Mouse (Mus musculus): ENCODE results near the gene Chd2. TPM values are rescaled to one million over a fixed set of nuclear protein-coding genes. Genes with fewer than 3 reads are reported as not detected.

The Chd2 gene
- polyA plus RNA-seq, 1 experiment from 2014 or later, result 41.6 TPM

- peaks cover 30% of the 10 kb centered on the region for H3K4me1 ChIP-seq (replicated peaks; ENCODE audit: insufficient read depth, low read length)
Observed at GRCm38 (mm10) chr7:73400051-73400916, 141.3 kb downstream of the Chd2 start.

GRCm38 (mm10) chr7:73399501-73400044, 142.1 kb downstream of the Chd2 start:
- ATAC-seq (replicated peaks; ENCODE audit: low FRiP score, low read depth) (peak; percentile 50), DNase-seq (ENCODE audit: low spot score) (peak; percentile 90)
- peak overlapping the region; percentile 26; the same call in 1 of the 2 replicates for H3K27ac ChIP-seq
- 2% methylated on average over 19 of the region's 19 CpGs for WGBS
- peak; percentile 90 for TF ChIP-seq CTCF (IDR thresholded peaks at IDR 0.05; ENCODE audit: low read depth)
- H3K4me1 ChIP-seq (replicated peaks; ENCODE audit: insufficient read depth, low read length), result peaks cover 30% of the 10 kb centered on the region
- H3K9ac ChIP-seq (ENCODE audit: low read depth, low read length), result no peak overlapping the region
- peak overlapping the region; percentile 54 for H3K4me2 ChIP-seq (ENCODE audit: low read length)
- no peaks in the 10 kb centered on the region for H3K36me3 ChIP-seq (ENCODE audit: insufficient read depth, low read length)
- peak overlapping the region; percentile 23 for H3K4me3 ChIP-seq (replicated peaks; ENCODE audit: low read depth, low read length)
- H3K9me3 ChIP-seq (replicated peaks; ENCODE audit: low read length), result no peaks in the 10 kb centered on the region
- no peaks in the 10 kb centered on the region for H3K27me3 ChIP-seq (ENCODE audit: insufficient read depth, low read length)

More at GRCm38 (mm10) chr7:73400051-73400916, 141.3 kb downstream of the Chd2 start:
- DNase-seq (ENCODE audit: low spot score), result peak; percentile 89
- no peak for TF ChIP-seq CTCF (IDR thresholded peaks at IDR 0.05; ENCODE audit: low read depth)
- WGBS, result 18% methylated on average over 20 of the region's 20 CpGs
- peak overlapping the region; percentile 54 for H3K4me2 ChIP-seq (ENCODE audit: low read length)
- no peaks in the 10 kb centered on the region for H3K36me3 ChIP-seq (ENCODE audit: insufficient read depth, low read length)
- H3K9ac ChIP-seq (ENCODE audit: low read depth, low read length), result no peak overlapping the region
- ATAC-seq (replicated peaks; ENCODE audit: low FRiP score, low read depth), result peak; percentile 52
- H3K27me3 ChIP-seq (ENCODE audit: insufficient read depth, low read length), result no peaks in the 10 kb centered on the region
- H3K4me3 ChIP-seq (replicated peaks; ENCODE audit: low read depth, low read length), result peak overlapping the region; percentile 23
- H3K9me3 ChIP-seq (replicated peaks; ENCODE audit: low read length), result no peaks in the 10 kb centered on the region
- H3K27ac ChIP-seq, result peak overlapping the region; percentile 26; the same call in 1 of the 2 replicates

DNA sequence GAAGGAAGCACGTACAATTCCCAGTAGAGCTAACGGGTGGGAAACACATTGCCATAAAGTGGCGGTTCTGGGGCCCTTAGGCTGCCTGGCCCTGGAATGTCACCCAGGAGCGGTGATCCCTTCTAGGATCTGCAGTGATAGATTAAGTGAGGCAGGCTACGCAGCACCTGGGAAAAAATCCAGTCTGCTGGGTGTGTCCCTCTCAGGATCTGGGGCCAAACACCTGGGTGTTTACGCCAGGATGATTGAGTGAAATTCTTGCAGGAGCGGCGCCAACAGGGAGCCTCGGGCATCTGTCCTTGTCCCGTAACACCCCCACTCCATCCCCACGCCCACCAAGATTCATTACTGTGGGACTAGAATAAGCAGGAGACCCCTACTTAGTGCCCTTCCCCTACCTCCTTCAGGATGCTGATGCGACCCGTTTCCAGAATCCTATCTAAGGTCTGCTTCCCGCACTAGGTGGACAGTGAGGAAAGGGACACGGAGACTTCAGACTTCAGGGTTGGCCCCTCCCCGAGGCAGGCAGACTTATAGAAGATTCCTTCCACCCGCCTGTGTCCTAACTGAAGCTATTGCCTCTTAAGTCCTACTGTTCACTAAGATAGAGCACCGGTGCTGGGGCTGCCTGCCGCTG, 142.7 kb downstream of the Chd2 start:
- Histone ChIP-seq H3K4me3 (replicated peaks; ENCODE audit: low read depth, low read length) (peak overlapping the region; percentile 23), H3K4me2 (ENCODE audit: low read length) (peak overlapping the region; percentile 54), H3K9me3 (replicated peaks; ENCODE audit: low read length) (no peaks in the 10 kb centered on the region), H3K27me3 (ENCODE audit: insufficient read depth, low read length) (no peaks in the 10 kb centered on the region), H3K36me3 (ENCODE audit: insufficient read depth, low read length) (no peaks in the 10 kb centered on the region), H3K9ac (ENCODE audit: low read depth, low read length) (no peak overlapping the region), H3K4me1 (replicated peaks; ENCODE audit: insufficient read depth, low read length) (peaks cover 31% of the 10 kb centered on the region), H3K27ac (no peak overlapping the region)
- 15% methylated on average over 19 of the region's 19 CpGs for WGBS
- ATAC-seq (replicated peaks; ENCODE audit: low FRiP score, low read depth) (no peak), DNase-seq (ENCODE audit: low spot score) (no peak)
- no peak for TF ChIP-seq CTCF (IDR thresholded peaks at IDR 0.05; ENCODE audit: low read depth)

DNA sequence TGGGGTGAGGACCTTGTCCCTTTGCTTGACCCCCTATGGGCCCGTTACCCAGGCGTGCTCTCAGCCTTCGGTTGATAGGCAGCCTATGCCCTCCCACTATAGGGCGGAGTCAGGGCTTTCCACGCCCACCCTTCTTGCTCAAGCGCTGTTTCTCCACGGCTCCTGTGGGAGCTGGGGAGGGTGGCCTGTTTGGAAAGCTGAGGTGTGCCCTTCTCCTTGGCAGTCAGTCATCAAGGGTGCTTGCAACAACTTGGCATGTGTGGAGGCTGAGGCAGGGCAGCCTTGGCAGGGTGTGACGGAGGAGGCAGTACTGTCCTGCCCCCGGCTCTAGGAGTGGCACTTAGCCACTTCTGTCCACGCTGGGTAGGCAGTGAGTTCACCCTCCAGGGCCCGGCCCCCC, 143.3 kb downstream of the Chd2 start:
- Histone ChIP-seq H3K9me3 (replicated peaks; ENCODE audit: low read length) (no peaks in the 10 kb centered on the region), H3K27me3 (ENCODE audit: insufficient read depth, low read length) (no peaks in the 10 kb centered on the region), H3K36me3 (ENCODE audit: insufficient read depth, low read length) (no peaks in the 10 kb centered on the region), H3K27ac (no peak overlapping the region), H3K9ac (ENCODE audit: low read depth, low read length) (no peak overlapping the region), H3K4me2 (ENCODE audit: low read length) (peak overlapping the region; percentile 54), H3K4me3 (replicated peaks; ENCODE audit: low read depth, low read length) (no peak overlapping the region), H3K4me1 (replicated peaks; ENCODE audit: insufficient read depth, low read length) (peaks cover 33% of the 10 kb centered on the region)
- no peak for TF ChIP-seq CTCF (IDR thresholded peaks at IDR 0.05; ENCODE audit: low read depth)
- 13% methylated on average over 11 of the region's 11 CpGs for WGBS
- peak; percentile 58 for ATAC-seq (replicated peaks; ENCODE audit: low FRiP score, low read depth)
- no peak for DNase-seq (ENCODE audit: low spot score)

GRCm38 (mm10) chr7:73394013-73394409, 147.6 kb downstream of the Chd2 start:
- Histone ChIP-seq H3K4me2 (ENCODE audit: low read length) (peak overlapping the region; percentile 83), H3K27ac (no peak overlapping the region), H3K4me1 (replicated peaks; ENCODE audit: insufficient read depth, low read length) (peaks cover 32% of the 10 kb centered on the region), H3K9me3 (replicated peaks; ENCODE audit: low read length) (no peaks in the 10 kb centered on the region), H3K27me3 (ENCODE audit: insufficient read depth, low read length) (no peaks in the 10 kb centered on the region), H3K4me3 (replicated peaks; ENCODE audit: low read depth, low read length) (no peak overlapping the region), H3K36me3 (ENCODE audit: insufficient read depth, low read length) (no peaks in the 10 kb centered on the region), H3K9ac (ENCODE audit: low read depth, low read length) (no peak overlapping the region)
- DNase-seq (ENCODE audit: low spot score) (no peak), ATAC-seq (replicated peaks; ENCODE audit: low FRiP score, low read depth) (no peak)
- WGBS, result 38% methylated on average over 4 of the region's 4 CpGs
- no peak for TF ChIP-seq CTCF (IDR thresholded peaks at IDR 0.05; ENCODE audit: low read depth)

DNA sequence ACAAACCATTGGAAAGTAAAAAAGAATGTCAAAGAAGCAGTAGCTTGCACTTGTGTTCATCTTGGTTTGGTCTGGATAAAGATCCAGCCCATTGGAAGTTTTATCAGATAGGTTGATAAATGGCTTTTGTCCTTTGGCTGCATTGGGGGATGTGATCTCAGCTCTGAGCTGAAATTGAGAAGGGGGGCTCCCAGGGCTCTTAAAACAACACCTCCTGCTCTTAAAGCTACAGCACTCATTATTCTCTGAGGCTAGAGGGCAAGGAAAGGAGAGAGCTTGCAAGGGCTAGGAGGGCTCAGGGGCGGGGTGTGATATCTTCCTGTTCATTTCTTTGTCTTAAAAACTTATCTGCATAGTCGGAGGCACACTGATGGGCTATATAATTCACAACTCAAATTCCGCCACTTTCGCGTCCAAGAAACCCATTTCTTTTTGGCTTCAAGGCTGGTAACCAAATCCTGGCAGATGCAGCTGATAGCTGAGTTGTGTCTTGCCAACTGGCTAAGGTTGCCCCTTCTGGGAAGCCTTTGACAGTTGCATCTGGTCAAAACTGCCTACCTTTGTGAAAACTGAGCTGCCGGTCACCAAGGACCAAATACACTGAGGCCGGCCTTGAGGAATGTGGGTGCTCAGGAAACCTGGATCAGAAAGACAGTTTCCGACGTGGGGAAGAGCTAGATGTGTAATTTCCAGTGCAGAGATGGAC, 148.2 kb downstream of the Chd2 start:
- Histone ChIP-seq H3K9ac (ENCODE audit: low read depth, low read length) (no peak overlapping the region), H3K9me3 (replicated peaks; ENCODE audit: low read length) (no peaks in the 10 kb centered on the region), H3K4me1 (replicated peaks; ENCODE audit: insufficient read depth, low read length) (peaks cover 27% of the 10 kb centered on the region), H3K4me2 (ENCODE audit: low read length) (peak overlapping the region; percentile 83), H3K27ac (no peak overlapping the region), H3K4me3 (replicated peaks; ENCODE audit: low read depth, low read length) (peak overlapping the region; percentile 67), H3K36me3 (ENCODE audit: insufficient read depth, low read length) (no peaks in the 10 kb centered on the region), H3K27me3 (ENCODE audit: insufficient read depth, low read length) (no peaks in the 10 kb centered on the region)
- TF ChIP-seq CTCF (IDR thresholded peaks at IDR 0.05; ENCODE audit: low read depth), result no peak
- 27% methylated on average over 9 of the region's 9 CpGs for WGBS
- ATAC-seq (replicated peaks; ENCODE audit: low FRiP score, low read depth) (no peak), DNase-seq (ENCODE audit: low spot score) (peak; percentile 69)

Measured in kidney, postnatal 0 days (tissue).